Mouse (Mus musculus) embryonic facial prominence, embryonic 14.5 days (tissue): ENCODE data around the gene Hist1h1c. TPM values are rescaled to one million over a fixed set of nuclear protein-coding genes. Genes with fewer than 3 reads are reported as not detected.

Experiments used
- ATAC-seq: fragments of 200-750 bp; cut with Nextera tagmentation; 2 replicates; pipeline ENCODE4 v1.8.0; 2017; ENCODE audit warnings: low read depth, moderate number of reproducible peaks, moderate TSS enrichment
- DNase-seq: peaks from one replicate; pipeline ENCODE4 v3.0.0-alpha.2; 2015; ENCODE audit warnings: low spot score
- H3K27ac ChIP-seq: fragments of 300-500 bp; sonication (generic); replicated peaks from 2 replicates; pipeline ENCODE4 v1.5.1; 2014; ENCODE audit warnings: low read depth, mild to moderate bottlenecking, low read length, moderate library complexity
- H3K27me3 ChIP-seq: fragments of 300-500 bp; sonication (generic); replicated peaks from 2 replicates; pipeline ENCODE4 v1.6.1; 2014; ENCODE audit warnings: low read length; ENCODE audit not compliant: control insufficient read depth, insufficient read depth
- H3K36me3 ChIP-seq: fragments of 300-500 bp; sonication (generic); 2 replicates; pipeline ENCODE4 v1.6.1; 2014; ENCODE audit warnings: low read length, mixed read lengths; ENCODE audit not compliant: control insufficient read depth, insufficient read depth
- H3K4me1 ChIP-seq: fragments of 300-500 bp; sonication (generic); 2 replicates; pipeline ENCODE4 v1.6.1; 2014; ENCODE audit warnings: antibody characterized with exemption, low read length; ENCODE audit not compliant: control insufficient read depth, insufficient read depth
- H3K4me2 ChIP-seq: fragments of 300-500 bp; sonication (generic); 2 replicates; pipeline ENCODE4 v1.6.1; 2014; ENCODE audit warnings: low read depth, mild to moderate bottlenecking, low read length, moderate library complexity, mixed read lengths
- H3K4me3 ChIP-seq: fragments of 300-500 bp; sonication (generic); 2 replicates; pipeline ENCODE4 v1.5.1; 2014; ENCODE audit warnings: low read depth, mild to moderate bottlenecking, low read length
- H3K9ac ChIP-seq: fragments of 300-500 bp; sonication (generic); 2 replicates; pipeline ENCODE4 v1.6.1; 2014; ENCODE audit warnings: low read depth, mild to moderate bottlenecking, low read length, moderate library complexity, mixed read lengths
- H3K9me3 ChIP-seq: fragments of 300-500 bp; sonication (generic); 2 replicates; pipeline ENCODE4 v1.6.1; 2016; ENCODE audit warnings: low read length; ENCODE audit not compliant: control insufficient read depth
- WGBS: fragments of 180-500 bp; shearing (Covaris S2); extraction: QIAGEN DNeasy Blood & Tissue Kit; methylation state at CpG from one replicate; pipeline ENCODE4 v1.1.7; 2014; 5-methylcytosine and 5-hydroxymethylcytosine counted together
- polyA plus RNA-seq: library from polyadenylated mRNA; unstranded; fragments of >200 nt; fragmentation: Nextera tagmentation; extraction: Ambion mirVana; gene quantifications from 2 replicates; pipeline ENCODE4 v1.2.1, GENCODE M21; 2014

Hist1h1c gene
- polyA plus RNA-seq, 1 experiment from 2014 or later: 37.8 TPM

GRCm38 (mm10) chr13:23739069-23739921 is 687 bp downstream of the Hist1h1c start:
- H3K27ac ChIP-seq: peak overlapping the region; percentile 95
- peak overlapping the region; percentile 75 for H3K9ac ChIP-seq
- WGBS: 1% methylated on average over 39 of the region's 39 CpGs
- no peaks in the 10 kb centered on the region for H3K27me3 ChIP-seq
- H3K9me3 ChIP-seq: no peaks in the 10 kb centered on the region
- H3K4me3 ChIP-seq: peak overlapping the region; percentile 49
- H3K36me3 ChIP-seq: no peaks in the 10 kb centered on the region
- ATAC-seq: peak; percentile 92
- H3K4me2 ChIP-seq: peak overlapping the region; percentile 63
- DNase-seq: peak; percentile 99
- peaks cover 14% of the 10 kb centered on the region; the same call in 1 of the 2 replicates for H3K4me1 ChIP-seq

GRCm38 (mm10) chr13:23739922-23740252 is 1.3 kb downstream of the Hist1h1c start:
- Histone ChIP-seq H3K4me2 (peak overlapping the region; percentile 63), H3K9ac (peak overlapping the region; percentile 75), H3K9me3 (no peaks in the 10 kb centered on the region), H3K4me1 (peaks cover 18% of the 10 kb centered on the region; the same call in 1 of the 2 replicates), H3K4me3 (peak overlapping the region; percentile 49), H3K27me3 (no peaks in the 10 kb centered on the region), H3K27ac (peak overlapping the region; percentile 95), H3K36me3 (no peaks in the 10 kb centered on the region)
- DNase-seq: no peak
- peak; percentile 23; the same call in 1 of the 2 replicates for ATAC-seq
- WGBS: under 1% methylated on average over 14 of the region's 14 CpGs

- H3K9ac ChIP-seq: peak overlapping the region; percentile 75
- no peak for ATAC-seq
- peaks cover 18% of the 10 kb centered on the region; the same call in 1 of the 2 replicates for H3K4me1 ChIP-seq
- H3K4me2 ChIP-seq: peak overlapping the region; percentile 63
- H3K36me3 ChIP-seq: no peaks in the 10 kb centered on the region
- H3K4me3 ChIP-seq: peak overlapping the region; percentile 49
- H3K9me3 ChIP-seq: no peaks in the 10 kb centered on the region
- H3K27me3 ChIP-seq: no peaks in the 10 kb centered on the region
- H3K27ac ChIP-seq: peak overlapping the region; percentile 95
- DNase-seq: peak; percentile 24
- 21% methylated on average over 13 of the region's 13 CpGs for WGBS
Observed at GRCm38 (mm10) chr13:23740256-23740840, 1.7 kb downstream of the Hist1h1c start.

GRCm38 (mm10) chr13:23740910-23741309 is 2.3 kb downstream of the Hist1h1c start:
- no peaks in the 10 kb centered on the region for H3K36me3 ChIP-seq
- ATAC-seq (no peak), DNase-seq (no peak)
- peak overlapping the region; percentile 95 for H3K27ac ChIP-seq
- peak overlapping the region; percentile 63 for H3K4me2 ChIP-seq
- 55% methylated on average over 5 of the region's 5 CpGs for WGBS
- no peaks in the 10 kb centered on the region for H3K27me3 ChIP-seq
- no peaks in the 10 kb centered on the region for H3K9me3 ChIP-seq
- H3K9ac ChIP-seq: peak overlapping the region; percentile 75
- peak overlapping the region; percentile 49 for H3K4me3 ChIP-seq
- H3K4me1 ChIP-seq: peaks cover 18% of the 10 kb centered on the region; the same call in 1 of the 2 replicates

GRCm38 (mm10) chr13:23742007-23742406 is 3.4 kb downstream of the Hist1h1c start:
- no peak overlapping the region for H3K4me3 ChIP-seq
- ATAC-seq (no peak), DNase-seq (no peak)
- H3K27ac ChIP-seq: no peak overlapping the region
- no peak overlapping the region for H3K4me2 ChIP-seq
- no peaks in the 10 kb centered on the region for H3K27me3 ChIP-seq
- H3K9ac ChIP-seq: no peak overlapping the region
- peaks cover 18% of the 10 kb centered on the region; the same call in 1 of the 2 replicates for H3K4me1 ChIP-seq
- no peaks in the 10 kb centered on the region for H3K36me3 ChIP-seq
- no peaks in the 10 kb centered on the region for H3K9me3 ChIP-seq

GRCm38 (mm10) chr13:23743215-23743614 is 4.6 kb downstream of the Hist1h1c start:
- H3K9me3 ChIP-seq: no peaks in the 10 kb centered on the region
- peaks cover 18% of the 10 kb centered on the region for H3K4me1 ChIP-seq
- no peak overlapping the region for H3K9ac ChIP-seq
- 73% methylated on average over 5 of the region's 5 CpGs for WGBS
- ATAC-seq (no peak), DNase-seq (no peak)
- no peak overlapping the region for H3K4me3 ChIP-seq
- H3K27ac ChIP-seq: no peak overlapping the region
- H3K36me3 ChIP-seq: no peaks in the 10 kb centered on the region
- H3K4me2 ChIP-seq: no peak overlapping the region
- H3K27me3 ChIP-seq: no peaks in the 10 kb centered on the region

- H3K4me1 ChIP-seq: peaks cover 18% of the 10 kb centered on the region
- ATAC-seq (no peak), DNase-seq (no peak)
- peak overlapping the region; percentile 84 for H3K4me2 ChIP-seq
- 28% methylated on average over 4 of the region's 4 CpGs for WGBS
- peak overlapping the region; percentile 63 for H3K9ac ChIP-seq
- no peaks in the 10 kb centered on the region for H3K27me3 ChIP-seq
- peak overlapping the region; percentile 100 for H3K27ac ChIP-seq
- H3K9me3 ChIP-seq: no peaks in the 10 kb centered on the region
- no peaks in the 10 kb centered on the region for H3K36me3 ChIP-seq
- peak overlapping the region; percentile 47 for H3K4me3 ChIP-seq
Observed at GRCm38 (mm10) chr13:23743963-23744362, 5.4 kb downstream of the Hist1h1c start.

- Histone ChIP-seq H3K9me3 (no peaks in the 10 kb centered on the region), H3K27ac (peak overlapping the region; percentile 100), H3K9ac (peak overlapping the region; percentile 72), H3K4me3 (peak overlapping the region; percentile 47), H3K36me3 (no peaks in the 10 kb centered on the region), H3K4me1 (peaks cover 18% of the 10 kb centered on the region), H3K27me3 (no peaks in the 10 kb centered on the region), H3K4me2 (peak overlapping the region; percentile 84)
- WGBS: 1% methylated on average over 17 of the region's 36 CpGs
- DNase-seq (peak; percentile 32), ATAC-seq (no peak)
Observed at GRCm38 (mm10) chr13:23744421-23745380, 6.1 kb downstream of the Hist1h1c start.
